8 mouse cellular contexts compared by ENCODE assay signal in genomic region chr7:137313904-137314691, GRCm38 (mm10). TPM values are rescaled to one million over a fixed set of nuclear protein-coding genes. Genes with fewer than 3 reads are reported as not detected.
DNase-seq lines count a peak whose midpoint lies in the region; ATAC-seq and TF ChIP-seq lines count a peak whose summit lies in the region.

Ebf3 (minus strand) TSS chr7:137314445.

- no peak for TF ChIP-seq CTCF in heart, adult 2 months (IDR thresholded peaks at IDR 0.05)
- TF ChIP-seq CTCF in kidney, adult 2 months (conservative IDR thresholded peaks at IDR 0.05; ENCODE audit: insufficient read depth, insufficient read length, low read depth, low read length), result no peak

- peaks cover 7% of the 10 kb centered on the region for H3K27me3 ChIP-seq in heart, adult 2 months (ENCODE audit: control insufficient read depth, insufficient read depth, low read length)
- H3K27me3 ChIP-seq in kidney, adult 2 months (replicated peaks; ENCODE audit: control insufficient read depth, insufficient read depth, low read length), result peaks cover 26% of the 10 kb centered on the region
- peaks cover 89% of the 10 kb centered on the region for H3K27me3 ChIP-seq in lung, embryonic 16.5 days (ENCODE audit: control insufficient read depth, insufficient read depth, low read depth, low read length)

- H3K9me3 ChIP-seq in lung, embryonic 16.5 days (ENCODE audit: control insufficient read depth, low read length), result no peaks in the 10 kb centered on the region

- H3K36me3 ChIP-seq in heart, adult 2 months (ENCODE audit: control insufficient read depth, insufficient read depth, low read length), result no peaks in the 10 kb centered on the region
- no peaks in the 10 kb centered on the region for H3K36me3 ChIP-seq in kidney, adult 2 months (ENCODE audit: control insufficient read depth, insufficient read depth, low read length)
- no peaks in the 10 kb centered on the region for H3K36me3 ChIP-seq in lung, embryonic 16.5 days (ENCODE audit: control insufficient read depth, insufficient read depth, low read length)

- intact Hi-C loops in heart, adult 2 months (cut with DNase I), result loop anchor here (5.0 to 10.0 kb wide), 2 partner anchors 462 to 1019 kb away; no protein-coding TSS in a partner anchor

- peak within 1 kb of the TSS; percentile 92 for H3K27ac ChIP-seq in heart, adult 2 months
- H3K27ac ChIP-seq in kidney, adult 2 months (ENCODE audit: insufficient read depth, low read depth, low read length), result no peak within 1 kb of the TSS
- H3K27ac ChIP-seq in lung, embryonic 16.5 days (ENCODE audit: low read length), result no peak within 1 kb of the TSS

- H3K9ac ChIP-seq in heart, adult 2 months (ENCODE audit: low read depth, low read length), result peak within 1 kb of the TSS; percentile 87
- H3K9ac ChIP-seq in lung, embryonic 16.5 days (ENCODE audit: low read length), result peak within 1 kb of the TSS; percentile 56

- peak within 1 kb of the TSS; percentile 99 for H3K4me2 ChIP-seq in lung, embryonic 16.5 days (ENCODE audit: low read depth, low read length)

- under 1% methylated on average over 124 of the region's 127 CpGs for WGBS in heart, adult 2 months
- WGBS in kidney, adult 2 months, result 2% methylated on average over 122 of the region's 127 CpGs
- WGBS in lung, embryonic 16.5 days, result under 1% methylated on average over 93 of the region's 127 CpGs

- peak; percentile 70 to 90 for DNase-seq in cerebellum, postnatal 4 days (ENCODE audit: low spot score in 2 of 2)
- DNase-seq in cerebellum, adult 18-20 months, result no peak
- DNase-seq in embryo, embryonic 10.5 days (ENCODE audit: low spot score), result peak; percentile 95
- DNase-seq in heart, adult 2 months, result peak; percentile 93 to 95
- peak; percentile 75 for DNase-seq in kidney, adult 2 months
- DNase-seq in retina, postnatal 1 day, result peak; percentile 91
- DNase-seq in frontal cortex, postnatal 36 days (ENCODE audit: low spot score in 2 of 2), result no peak

- 0 out of 2 replicates have a peak, but pooled peaks have one; percentile 22 for TF ChIP-seq EP300 in heart, adult 2 months (IDR thresholded peaks at IDR 0.05; ENCODE audit: insufficient read depth, low read depth, low read length)

- H3K4me1 ChIP-seq in heart, adult 2 months (ENCODE audit: control insufficient read depth, insufficient read depth, low read length), result peaks cover 1% of the 10 kb centered on the region
- no peaks in the 10 kb centered on the region for H3K4me1 ChIP-seq in kidney, adult 2 months (ENCODE audit: control insufficient read depth, insufficient read depth, low read length)
- peaks cover 23% of the 10 kb centered on the region for H3K4me1 ChIP-seq in lung, embryonic 16.5 days (replicated peaks; ENCODE audit: control insufficient read depth, insufficient read depth, low read length)

- peak; percentile 91 for ATAC-seq in lung, embryonic 16.5 days (ENCODE audit: low read depth)

- H3K79me2 ChIP-seq in heart, adult 2 months (replicated peaks; ENCODE audit: control insufficient read depth, insufficient read depth, low read length), result no peaks in the 10 kb centered on the region

- peak within 1 kb of the TSS; percentile 81 for H3K4me3 ChIP-seq in heart, adult 2 months
- peak within 1 kb of the TSS; percentile 59 for H3K4me3 ChIP-seq in kidney, adult 2 months (ENCODE audit: insufficient read depth, low read depth, low read length)
- peak within 1 kb of the TSS; percentile 61 for H3K4me3 ChIP-seq in lung, embryonic 16.5 days (ENCODE audit: low read length)

- peak; percentile 81 for TF ChIP-seq POLR2A in heart, adult 2 months (IDR thresholded peaks at IDR 0.05; ENCODE audit: insufficient read depth, low read depth, low read length)
- TF ChIP-seq POLR2A in kidney, adult 2 months (IDR thresholded peaks at IDR 0.05; ENCODE audit: low read depth, low read length), result no peak

RNA-seq across cellular contexts. Expression of gene Ebf3, which starts in this region (rescaled TPM):
- 1 to 10 TPM; 6.1 to 7.5 TPM for total RNA-seq in heart, adult 2 months (2021)
- polyA plus RNA-seq in heart, adult 2 months (2012; rRNA removed), result 5.0 and 6.0 TPM in 2 replicates
- 0.68 and 1.9 TPM in 2 replicates for polyA plus RNA-seq in kidney, adult 2 months (2012; rRNA removed)
- polyA plus RNA-seq in lung, embryonic 16.5 days (2015; fragmentation: Nextera tagmentation; extraction: Ambion mirVana), result 0.18 and 0.23 TPM in 2 replicates

Comparison
In these comparisons a context has a peak if more than half of its experiments do, and no peak if none do; other contexts are left out.
1. DNase-seq: peak in cerebellum, postnatal 4 days (2 of 2), embryo, embryonic 10.5 days (single experiment), heart, adult 2 months (2 of 2), kidney, adult 2 months (single experiment) and retina, postnatal 1 day (single experiment); none in cerebellum, adult 18-20 months (0 of 2) and frontal cortex, postnatal 36 days (0 of 2).
2. Peak in ATAC-seq, H3K4me3 ChIP-seq, H3K9ac ChIP-seq and H3K4me2 ChIP-seq in lung, embryonic 16.5 days; RNA of the gene not detected or under 1 TPM.
3. Peak in every context shown above with its lines, with median percentiles within 50 percentile points of each other: H3K4me3 ChIP-seq.